Mouse (Mus musculus): Measurements from ENCODE around the gene Arl6ip5. TPM values are rescaled to one million over a fixed set of nuclear protein-coding genes. Genes with fewer than 3 reads are reported as not detected.

Gene Arl6ip5
- polyA plus RNA-seq, 1 experiment from 2014 or later, result 34.6 TPM

DNA sequence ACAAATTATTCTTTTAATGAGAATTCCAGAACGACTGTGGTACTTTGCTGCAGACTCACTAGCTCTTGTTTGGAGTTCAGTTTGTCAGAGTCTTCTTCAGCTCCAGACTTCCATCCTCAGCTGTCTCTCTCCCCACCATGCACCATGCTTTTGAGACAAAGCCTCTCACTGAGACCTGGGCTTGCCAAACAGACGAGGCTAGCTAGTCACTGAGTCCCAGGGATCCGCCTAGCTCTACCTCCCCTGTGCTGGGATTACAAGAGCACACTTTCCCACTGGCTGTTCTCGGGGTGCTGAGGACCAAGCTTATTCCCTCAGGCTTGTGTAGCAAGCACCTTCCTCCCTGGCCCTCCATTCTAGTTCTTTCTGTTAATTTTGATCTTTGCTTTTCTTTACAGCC, 13.1 kb downstream of the Arl6ip5 start:
- H3K9me3 ChIP-seq (replicated peaks), result no peaks in the 10 kb centered on the region
- H3K4me3 ChIP-seq (replicated peaks), result no peak overlapping the region
- no peak overlapping the region for H3K4me2 ChIP-seq
- peaks cover 42% of the 10 kb centered on the region for H3K4me1 ChIP-seq (replicated peaks)
- WGBS (ENCODE audit: insufficient replicate concordance), result 52% methylated on average over 4 of the region's 4 CpGs
- no peak for ATAC-seq (ENCODE audit: insufficient read depth)
- no peaks in the 10 kb centered on the region for H3K27me3 ChIP-seq
- H3K36me3 ChIP-seq (replicated peaks), result peaks cover 8% of the 10 kb centered on the region; the same call in 1 of the 2 replicates
- H3K27ac ChIP-seq (replicated peaks), result no peak overlapping the region
- H3K9ac ChIP-seq, result no peak overlapping the region

DNA sequence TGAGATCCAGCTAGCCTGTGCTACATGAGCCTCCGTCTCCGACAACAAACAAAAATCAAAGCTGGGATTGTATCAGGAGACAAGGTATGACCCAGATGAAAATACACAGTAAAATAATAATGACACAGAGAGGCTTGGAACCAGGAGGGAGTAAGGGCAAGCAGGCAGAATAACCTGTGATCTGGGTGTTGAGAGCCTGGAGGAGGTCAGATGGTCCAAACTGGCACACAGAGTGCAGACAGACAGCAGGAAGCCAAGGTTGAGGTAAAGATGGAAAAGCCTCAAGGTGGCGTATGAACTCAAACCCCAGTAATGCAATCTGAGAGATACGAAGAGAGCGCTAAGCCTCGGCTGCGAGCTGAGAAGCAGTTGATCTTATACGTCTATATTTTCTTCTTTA, 14.0 kb downstream of the Arl6ip5 start:
- Histone ChIP-seq H3K4me2 (no peak overlapping the region), H3K27me3 (no peaks in the 10 kb centered on the region), H3K9ac (no peak overlapping the region), H3K9me3 (replicated peaks) (no peaks in the 10 kb centered on the region), H3K4me3 (replicated peaks) (no peak overlapping the region), H3K4me1 (replicated peaks) (peaks cover 36% of the 10 kb centered on the region), H3K27ac (replicated peaks) (no peak overlapping the region), H3K36me3 (replicated peaks) (peaks cover 12% of the 10 kb centered on the region)
- no peak for ATAC-seq (ENCODE audit: insufficient read depth)
- 81% methylated on average over 8 of the region's 8 CpGs for WGBS (ENCODE audit: insufficient replicate concordance)

DNA sequence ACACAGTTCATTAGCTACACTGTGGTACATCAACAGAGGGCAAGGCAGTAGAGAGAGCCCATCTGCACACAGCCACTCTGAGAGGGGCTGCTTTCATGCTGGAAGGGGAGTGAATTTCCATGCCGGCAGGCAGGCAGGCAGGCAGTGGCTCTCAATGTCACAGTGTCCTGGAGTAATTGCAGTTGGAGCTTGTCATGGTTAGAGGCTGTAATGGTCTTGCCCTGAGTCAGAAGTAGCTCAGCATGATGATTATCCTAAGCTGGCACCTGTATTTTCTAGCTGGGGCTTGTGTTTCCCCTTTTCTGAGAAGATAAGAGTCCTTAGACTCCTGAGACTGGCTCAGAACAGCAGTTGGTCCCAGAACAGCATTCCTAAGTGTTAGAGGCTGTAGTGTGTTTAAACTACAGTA, 15.6 kb downstream of the Arl6ip5 start:
- 48% methylated on average over 1 of the region's 1 CpGs for WGBS (ENCODE audit: insufficient replicate concordance)
- Histone ChIP-seq H3K4me2 (no peak overlapping the region), H3K4me3 (replicated peaks) (no peak overlapping the region), H3K27me3 (no peaks in the 10 kb centered on the region), H3K27ac (replicated peaks) (no peak overlapping the region), H3K4me1 (replicated peaks) (peaks cover 34% of the 10 kb centered on the region), H3K9me3 (replicated peaks) (no peaks in the 10 kb centered on the region), H3K9ac (no peak overlapping the region), H3K36me3 (replicated peaks) (peaks cover 26% of the 10 kb centered on the region)
- ATAC-seq (ENCODE audit: insufficient read depth), result no peak

DNA sequence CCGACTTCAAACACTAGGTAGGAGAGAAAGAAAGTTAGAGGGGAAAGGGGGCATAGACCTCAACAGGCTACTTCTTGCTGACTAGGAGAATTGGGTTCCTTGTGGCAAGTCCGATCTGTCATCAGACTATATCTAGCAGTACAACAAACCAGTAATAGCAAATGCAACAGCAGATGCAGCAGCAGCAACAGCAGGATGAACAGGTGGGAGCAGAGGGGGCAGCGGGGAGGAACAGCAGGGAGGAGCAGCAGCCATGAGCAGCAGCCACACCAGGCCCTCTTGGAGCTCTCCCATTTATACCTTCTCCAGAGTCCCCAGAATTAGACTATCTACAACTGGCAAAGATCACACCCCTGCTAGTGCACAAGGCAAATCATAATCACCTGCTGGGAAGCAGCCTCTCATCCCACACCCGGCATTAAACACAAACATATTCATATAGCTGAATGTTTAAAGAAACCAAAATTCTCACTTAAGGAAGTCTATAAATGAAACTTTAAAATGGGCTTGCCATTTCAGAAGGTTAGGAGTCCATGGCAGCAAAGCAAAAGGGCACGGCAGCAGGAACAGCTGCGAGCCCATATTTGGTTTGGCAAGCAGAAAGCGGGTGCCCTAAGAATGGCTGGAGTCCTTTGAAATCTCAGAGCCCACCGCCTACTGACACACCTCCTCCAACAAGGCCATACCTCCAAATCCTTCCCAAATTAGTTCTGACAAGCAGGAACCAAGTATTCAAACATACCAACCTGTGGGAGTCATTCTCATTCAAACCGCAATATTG, 16.8 kb downstream of the Arl6ip5 start:
- Histone ChIP-seq H3K9ac (no peak overlapping the region), H3K4me3 (replicated peaks) (no peak overlapping the region), H3K27me3 (no peaks in the 10 kb centered on the region), H3K9me3 (replicated peaks) (no peaks in the 10 kb centered on the region), H3K36me3 (replicated peaks) (peaks cover 36% of the 10 kb centered on the region), H3K27ac (replicated peaks) (no peak overlapping the region), H3K4me1 (replicated peaks) (peaks cover 22% of the 10 kb centered on the region), H3K4me2 (no peak overlapping the region)
- no peak for ATAC-seq (ENCODE audit: insufficient read depth)
- WGBS (ENCODE audit: insufficient replicate concordance), result 85% methylated on average over 9 of the region's 9 CpGs

DNA sequence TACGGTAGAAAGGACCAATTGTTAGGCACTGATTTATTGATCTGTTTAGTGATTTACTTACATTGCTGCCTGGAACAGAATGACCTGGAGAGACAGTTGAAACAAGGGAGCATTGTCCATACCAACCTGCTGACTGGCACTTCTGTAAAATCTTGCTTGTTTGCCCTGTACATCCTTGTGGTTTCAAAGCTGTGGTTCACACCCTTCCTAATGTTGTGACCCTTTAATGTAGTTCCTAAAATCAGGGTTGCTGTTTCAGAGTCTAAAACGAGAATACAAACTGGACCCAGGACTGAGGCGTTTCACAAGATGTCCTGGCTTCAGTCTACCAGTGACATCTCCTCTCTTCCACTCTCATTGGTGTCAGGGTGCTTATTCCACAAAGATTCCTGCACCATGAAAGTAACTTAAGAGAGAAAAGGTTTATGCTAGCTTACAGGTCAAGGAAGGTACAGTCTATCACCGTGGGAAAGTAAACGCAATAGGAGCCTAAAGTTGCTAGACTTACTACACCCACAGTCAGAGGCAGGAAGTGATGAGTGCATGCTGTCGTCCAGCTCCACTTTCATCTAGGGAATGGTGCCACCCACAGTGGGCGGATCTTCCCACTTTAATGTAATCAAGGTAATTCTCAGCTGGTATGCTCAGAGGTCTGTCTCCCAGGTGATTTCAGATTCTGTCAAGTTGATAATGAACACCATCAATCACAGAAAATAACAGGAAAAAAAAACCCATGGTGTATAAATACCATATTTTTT, 24.6 kb downstream of the Arl6ip5 start:
- ATAC-seq (ENCODE audit: insufficient read depth), result no peak
- H3K36me3 ChIP-seq (replicated peaks), result peaks cover 33% of the 10 kb centered on the region; the same call in 1 of the 2 replicates
- H3K9me3 ChIP-seq (replicated peaks), result no peaks in the 10 kb centered on the region; the same call in 1 of the 2 replicates
- WGBS (ENCODE audit: insufficient replicate concordance), result 60% methylated on average over 7 of the region's 7 CpGs
- H3K4me1 ChIP-seq (replicated peaks), result no peaks in the 10 kb centered on the region
- H3K9ac ChIP-seq, result no peak overlapping the region
- no peak overlapping the region for H3K4me3 ChIP-seq (replicated peaks)
- H3K27ac ChIP-seq (replicated peaks), result no peak overlapping the region
- no peaks in the 10 kb centered on the region for H3K27me3 ChIP-seq
- no peak overlapping the region for H3K4me2 ChIP-seq

DNA sequence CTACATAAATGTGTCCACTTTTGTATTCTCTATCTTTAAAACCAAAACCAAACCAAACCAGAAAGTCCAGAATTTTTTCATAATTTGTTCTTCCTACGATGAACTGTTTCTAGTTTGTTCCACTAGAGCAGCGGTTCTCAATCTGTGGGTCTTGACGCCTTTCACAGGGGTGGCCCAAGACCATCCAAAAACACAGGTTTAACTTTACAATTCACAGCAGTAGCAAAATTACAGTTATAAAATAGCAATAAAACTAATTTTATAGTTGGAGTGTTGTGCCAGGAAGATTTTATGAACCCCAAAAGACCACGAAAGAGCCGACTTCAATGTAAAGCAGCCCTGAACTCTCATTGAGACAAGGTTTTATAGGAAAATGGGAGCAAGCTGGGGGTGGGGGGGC, 25.6 kb downstream of the Arl6ip5 start:
- no peak overlapping the region for H3K9ac ChIP-seq
- no peak overlapping the region for H3K4me3 ChIP-seq (replicated peaks)
- H3K4me1 ChIP-seq (replicated peaks), result no peaks in the 10 kb centered on the region
- H3K36me3 ChIP-seq (replicated peaks), result peaks cover 24% of the 10 kb centered on the region; the same call in 1 of the 2 replicates
- no peak overlapping the region for H3K4me2 ChIP-seq
- no peak overlapping the region for H3K27ac ChIP-seq (replicated peaks)
- no peaks in the 10 kb centered on the region for H3K27me3 ChIP-seq
- no peaks in the 10 kb centered on the region; the same call in 1 of the 2 replicates for H3K9me3 ChIP-seq (replicated peaks)
- no peak for ATAC-seq (ENCODE audit: insufficient read depth)
- WGBS (ENCODE audit: insufficient replicate concordance), result 84% methylated on average over 5 of the region's 5 CpGs

DNA sequence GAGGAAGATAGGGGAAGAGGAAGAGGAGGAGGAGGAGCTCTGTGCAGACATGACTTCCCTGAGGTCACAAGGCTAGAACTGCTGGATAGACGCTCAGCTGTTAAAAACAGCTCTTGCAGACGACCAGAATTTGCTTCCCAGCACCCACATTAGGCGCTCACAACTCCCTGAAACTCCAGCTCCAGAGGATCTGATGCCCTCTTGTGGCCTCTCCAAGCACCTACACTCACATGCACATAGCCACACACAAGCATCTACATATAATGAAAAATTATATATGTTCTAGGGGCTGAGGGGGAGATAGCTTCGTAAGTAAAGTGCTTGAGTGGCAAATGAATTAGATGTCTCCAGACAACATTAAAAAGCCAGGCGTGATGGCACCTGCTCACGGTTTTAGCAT, 28.9 kb downstream of the Arl6ip5 start:
- no peaks in the 10 kb centered on the region for H3K4me1 ChIP-seq (replicated peaks)
- no peak for ATAC-seq (ENCODE audit: insufficient read depth)
- 78% methylated on average over 6 of the region's 6 CpGs for WGBS (ENCODE audit: insufficient replicate concordance)
- no peak overlapping the region for H3K4me3 ChIP-seq (replicated peaks)
- H3K9me3 ChIP-seq (replicated peaks), result no peaks in the 10 kb centered on the region; the same call in 1 of the 2 replicates
- H3K27me3 ChIP-seq, result no peaks in the 10 kb centered on the region
- no peak overlapping the region for H3K4me2 ChIP-seq
- H3K9ac ChIP-seq, result no peak overlapping the region
- no peaks in the 10 kb centered on the region; the same call in 1 of the 2 replicates for H3K36me3 ChIP-seq (replicated peaks)
- no peak overlapping the region for H3K27ac ChIP-seq (replicated peaks)

DNA sequence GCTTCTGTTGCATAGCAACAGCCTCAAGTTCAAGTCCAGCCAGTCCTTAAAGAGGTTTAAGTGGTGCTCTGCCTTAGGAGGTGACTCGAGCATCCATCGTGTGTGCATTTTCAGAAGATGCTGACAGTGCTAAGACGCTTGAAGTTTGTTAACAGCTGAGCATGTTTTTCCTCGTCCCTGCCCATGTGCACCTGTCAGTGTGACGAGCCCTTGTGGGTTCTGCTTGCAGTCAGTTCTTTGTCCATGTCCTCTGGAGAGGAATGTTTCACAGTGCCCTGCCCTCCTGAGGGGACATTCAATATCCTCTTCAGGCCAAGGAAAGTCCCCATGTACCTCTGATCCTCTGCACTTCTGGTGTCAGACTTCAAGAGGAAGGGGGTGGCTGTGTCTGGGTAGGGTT, 29.6 kb downstream of the Arl6ip5 start:
- WGBS (ENCODE audit: insufficient replicate concordance), result 65% methylated on average over 5 of the region's 5 CpGs
- ATAC-seq (ENCODE audit: insufficient read depth), result no peak
- Histone ChIP-seq H3K27ac (replicated peaks) (no peak overlapping the region), H3K27me3 (no peaks in the 10 kb centered on the region), H3K4me2 (no peak overlapping the region), H3K4me1 (replicated peaks) (no peaks in the 10 kb centered on the region), H3K4me3 (replicated peaks) (no peak overlapping the region), H3K9ac (no peak overlapping the region), H3K36me3 (replicated peaks) (no peaks in the 10 kb centered on the region), H3K9me3 (replicated peaks) (no peaks in the 10 kb centered on the region; the same call in 1 of the 2 replicates)

DNA sequence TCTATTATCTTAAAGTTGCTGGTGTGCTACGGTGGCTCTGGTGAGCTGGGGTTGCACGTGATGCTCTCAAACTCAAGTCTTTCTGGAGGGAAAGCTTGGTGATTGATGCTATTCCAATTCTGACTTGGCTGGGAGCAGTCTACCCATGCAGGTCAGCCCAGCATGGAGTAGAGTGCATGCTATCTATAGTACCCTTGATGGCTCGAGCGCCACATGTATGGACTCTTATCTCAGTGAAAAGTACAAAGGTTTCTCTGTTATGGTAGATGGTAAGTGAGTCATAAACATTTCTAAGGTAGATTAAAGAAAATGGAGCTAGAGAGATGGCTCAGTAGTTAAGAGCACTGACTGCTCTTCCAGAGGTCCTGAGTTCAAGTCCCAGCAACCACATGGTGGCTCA, 32.0 kb downstream of the Arl6ip5 start:
- no peak for ATAC-seq (ENCODE audit: insufficient read depth)
- Histone ChIP-seq H3K4me1 (replicated peaks) (no peaks in the 10 kb centered on the region), H3K27ac (replicated peaks) (no peak overlapping the region), H3K4me2 (no peak overlapping the region), H3K9ac (no peak overlapping the region), H3K36me3 (replicated peaks) (no peaks in the 10 kb centered on the region), H3K27me3 (no peaks in the 10 kb centered on the region), H3K9me3 (replicated peaks) (no peaks in the 10 kb centered on the region; the same call in 1 of the 2 replicates), H3K4me3 (replicated peaks) (no peak overlapping the region)
- 74% methylated on average over 4 of the region's 4 CpGs for WGBS (ENCODE audit: insufficient replicate concordance)

DNA sequence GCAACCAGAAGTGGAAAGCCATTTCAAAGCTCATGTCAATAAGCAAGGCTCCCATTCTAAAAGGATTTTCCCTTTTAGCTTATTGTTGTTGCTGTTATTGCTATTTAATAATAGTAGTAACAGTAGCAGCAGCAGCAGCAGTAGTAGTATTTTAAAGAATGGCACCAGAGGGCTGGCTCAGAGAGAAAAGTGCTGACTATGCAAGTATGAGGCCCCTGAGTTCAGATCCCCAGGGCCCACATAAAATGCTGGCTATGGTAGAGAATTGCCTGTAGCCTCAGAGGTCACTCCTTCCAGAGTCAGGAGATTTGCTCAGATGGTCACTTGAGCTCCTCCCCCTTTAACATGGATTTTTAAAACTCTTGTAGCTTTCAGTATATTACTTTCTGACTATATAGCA, 34.7 kb downstream of the Arl6ip5 start:
- no peak overlapping the region for H3K9ac ChIP-seq
- no peaks in the 10 kb centered on the region for H3K9me3 ChIP-seq (replicated peaks)
- H3K4me2 ChIP-seq, result no peak overlapping the region
- no peaks in the 10 kb centered on the region for H3K4me1 ChIP-seq (replicated peaks)
- ATAC-seq (ENCODE audit: insufficient read depth), result no peak
- H3K27ac ChIP-seq (replicated peaks), result no peak overlapping the region
- no peaks in the 10 kb centered on the region for H3K36me3 ChIP-seq (replicated peaks)
- no peak overlapping the region for H3K4me3 ChIP-seq (replicated peaks)
- no peaks in the 10 kb centered on the region for H3K27me3 ChIP-seq

DNA sequence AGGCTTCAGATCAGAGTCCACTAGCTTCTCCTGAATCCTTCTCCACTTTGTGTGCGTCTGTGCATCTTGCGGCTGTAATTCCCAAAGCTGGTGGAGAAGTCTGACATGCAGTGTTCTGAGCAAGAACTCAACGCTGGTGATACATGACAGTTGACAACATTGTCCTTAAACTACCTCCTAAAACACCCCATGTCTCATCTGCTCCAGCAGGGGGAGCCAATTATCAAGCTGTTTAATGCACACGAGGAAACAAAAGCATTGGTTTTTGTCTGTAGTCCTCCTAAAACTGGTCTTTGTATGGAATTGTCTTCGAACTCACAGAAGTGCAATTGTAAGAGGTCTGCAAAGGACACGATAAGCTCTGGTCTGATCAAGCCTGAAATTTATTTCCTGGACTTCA, 40.5 kb downstream of the Arl6ip5 start:
- Histone ChIP-seq H3K4me2 (no peak overlapping the region), H3K9ac (no peak overlapping the region), H3K27ac (replicated peaks) (no peak overlapping the region), H3K9me3 (replicated peaks) (no peaks in the 10 kb centered on the region), H3K27me3 (no peaks in the 10 kb centered on the region), H3K36me3 (replicated peaks) (no peaks in the 10 kb centered on the region), H3K4me1 (replicated peaks) (0 out of 2 replicates have a peak, but pooled peaks cover 4% of the 10 kb centered on the region), H3K4me3 (replicated peaks) (no peak overlapping the region)
- ATAC-seq (ENCODE audit: insufficient read depth), result no peak
- 27% methylated on average over 6 of the region's 6 CpGs for WGBS (ENCODE audit: insufficient replicate concordance)

All from liver, embryonic 15.5 days (tissue).